Mouse (Mus musculus): ENCODE measurements around the gene Nphp4. TPM values are rescaled to one million over a fixed set of nuclear protein-coding genes. Genes with fewer than 3 reads are reported as not detected.

Nphp4 gene
- polyA plus RNA-seq, 2 experiments, result 2.2 to 4.6 TPM

- no peak overlapping the region for H3K4me2 ChIP-seq (replicated peaks; ENCODE audit: low read depth, low read length, severe bottlenecking)
- no peaks in the 10 kb centered on the region for H3K4me1 ChIP-seq (ENCODE audit: control insufficient read depth, insufficient read depth, low read length)
- no peak overlapping the region for H3K27ac ChIP-seq (replicated peaks; ENCODE audit: low read depth, low read length)
- no peak for ATAC-seq (ENCODE audit: low FRiP score, low read depth)
- H3K4me3 ChIP-seq (replicated peaks; ENCODE audit: low read length), result no peak overlapping the region
- H3K36me3 ChIP-seq (ENCODE audit: control insufficient read depth, insufficient read depth, low read length), result no peaks in the 10 kb centered on the region
- no peak for DNase-seq (ENCODE audit: low spot score)
- 50% methylated on average over 15 of the region's 15 CpGs for WGBS
- H3K9me3 ChIP-seq (ENCODE audit: control insufficient read depth, low read length), result no peaks in the 10 kb centered on the region
- no peaks in the 10 kb centered on the region for H3K27me3 ChIP-seq (ENCODE audit: control insufficient read depth, insufficient read depth, low read length)
- no peak overlapping the region for H3K9ac ChIP-seq (ENCODE audit: low read depth, low read length, severe bottlenecking)
- TF ChIP-seq POLR2A (IDR thresholded peaks at IDR 0.05; ENCODE audit: borderline replicate concordance, extremely low read depth, insufficient read depth, insufficient read length), result no peak
Measured at GRCm38 (mm10) chr4:152491250-152491899, 14.9 kb downstream of the Nphp4 start.

- Histone ChIP-seq H3K4me3 (replicated peaks; ENCODE audit: low read length) (no peak overlapping the region), H3K4me2 (replicated peaks; ENCODE audit: low read depth, low read length, severe bottlenecking) (no peak overlapping the region), H3K9me3 (ENCODE audit: control insufficient read depth, low read length) (no peaks in the 10 kb centered on the region), H3K4me1 (ENCODE audit: control insufficient read depth, insufficient read depth, low read length) (no peaks in the 10 kb centered on the region), H3K9ac (ENCODE audit: low read depth, low read length, severe bottlenecking) (no peak overlapping the region), H3K36me3 (ENCODE audit: control insufficient read depth, insufficient read depth, low read length) (peaks cover 7% of the 10 kb centered on the region; the same call in 1 of the 2 replicates), H3K27ac (replicated peaks; ENCODE audit: low read depth, low read length) (no peak overlapping the region), H3K27me3 (ENCODE audit: control insufficient read depth, insufficient read depth, low read length) (no peaks in the 10 kb centered on the region)
- ATAC-seq (ENCODE audit: low FRiP score, low read depth), result no peak
- no peak for DNase-seq (ENCODE audit: low spot score)
- TF ChIP-seq POLR2A (IDR thresholded peaks at IDR 0.05; ENCODE audit: borderline replicate concordance, extremely low read depth, insufficient read depth, insufficient read length), result no peak
- WGBS, result 30% methylated on average over 20 of the region's 20 CpGs
Measured at GRCm38 (mm10) chr4:152494360-152494879, 17.9 kb downstream of the Nphp4 start.

- TF ChIP-seq POLR2A (IDR thresholded peaks at IDR 0.05; ENCODE audit: borderline replicate concordance, extremely low read depth, insufficient read depth, insufficient read length), result no peak
- peak; percentile 31 for ATAC-seq (ENCODE audit: low FRiP score, low read depth)
Measured at GRCm38 (mm10) chr4:152512221-152512925, 35.9 kb downstream of the Nphp4 start.

GRCm38 (mm10) chr4:152514884-152515283 is 38.4 kb downstream of the Nphp4 start:
- Histone ChIP-seq H3K4me3 (replicated peaks; ENCODE audit: low read length) (no peak overlapping the region), H3K27ac (replicated peaks; ENCODE audit: low read depth, low read length) (no peak overlapping the region), H3K4me1 (ENCODE audit: control insufficient read depth, insufficient read depth, low read length) (peaks cover 5% of the 10 kb centered on the region; the same call in 1 of the 2 replicates), H3K4me2 (replicated peaks; ENCODE audit: low read depth, low read length, severe bottlenecking) (no peak overlapping the region), H3K27me3 (ENCODE audit: control insufficient read depth, insufficient read depth, low read length) (no peaks in the 10 kb centered on the region), H3K36me3 (ENCODE audit: control insufficient read depth, insufficient read depth, low read length) (no peaks in the 10 kb centered on the region), H3K9me3 (ENCODE audit: control insufficient read depth, low read length) (no peaks in the 10 kb centered on the region), H3K9ac (ENCODE audit: low read depth, low read length, severe bottlenecking) (no peak overlapping the region)
- TF ChIP-seq POLR2A (IDR thresholded peaks at IDR 0.05; ENCODE audit: borderline replicate concordance, extremely low read depth, insufficient read depth, insufficient read length), result no peak
- 74% methylated on average over 7 of the region's 7 CpGs for WGBS
- no peak for DNase-seq (ENCODE audit: low spot score)
- no peak for ATAC-seq (ENCODE audit: low FRiP score, low read depth)

More at GRCm38 (mm10) chr4:152512221-152512925, 35.9 kb downstream of the Nphp4 start:
- WGBS, result 32% methylated on average over 18 of the region's 18 CpGs
- no peak for DNase-seq (ENCODE audit: low spot score)
- H3K9ac ChIP-seq (ENCODE audit: low read depth, low read length, severe bottlenecking), result no peak overlapping the region
- no peaks in the 10 kb centered on the region for H3K27me3 ChIP-seq (ENCODE audit: control insufficient read depth, insufficient read depth, low read length)
- H3K4me1 ChIP-seq (ENCODE audit: control insufficient read depth, insufficient read depth, low read length), result peaks cover 5% of the 10 kb centered on the region; the same call in 1 of the 2 replicates
- no peaks in the 10 kb centered on the region for H3K36me3 ChIP-seq (ENCODE audit: control insufficient read depth, insufficient read depth, low read length)
- no peak overlapping the region for H3K27ac ChIP-seq (replicated peaks; ENCODE audit: low read depth, low read length)
- no peak overlapping the region for H3K4me2 ChIP-seq (replicated peaks; ENCODE audit: low read depth, low read length, severe bottlenecking)
- no peaks in the 10 kb centered on the region for H3K9me3 ChIP-seq (ENCODE audit: control insufficient read depth, low read length)
- H3K4me3 ChIP-seq (replicated peaks; ENCODE audit: low read length), result no peak overlapping the region

GRCm38 (mm10) chr4:152519106-152519505 is 42.6 kb downstream of the Nphp4 start:
- Histone ChIP-seq H3K27ac (replicated peaks; ENCODE audit: low read depth, low read length) (no peak overlapping the region), H3K27me3 (ENCODE audit: control insufficient read depth, insufficient read depth, low read length) (no peaks in the 10 kb centered on the region), H3K4me3 (replicated peaks; ENCODE audit: low read length) (no peak overlapping the region), H3K9me3 (ENCODE audit: control insufficient read depth, low read length) (no peaks in the 10 kb centered on the region), H3K9ac (ENCODE audit: low read depth, low read length, severe bottlenecking) (no peak overlapping the region), H3K4me2 (replicated peaks; ENCODE audit: low read depth, low read length, severe bottlenecking) (no peak overlapping the region), H3K36me3 (ENCODE audit: control insufficient read depth, insufficient read depth, low read length) (no peaks in the 10 kb centered on the region), H3K4me1 (ENCODE audit: control insufficient read depth, insufficient read depth, low read length) (no peaks in the 10 kb centered on the region)
- no peak for TF ChIP-seq POLR2A (IDR thresholded peaks at IDR 0.05; ENCODE audit: borderline replicate concordance, extremely low read depth, insufficient read depth, insufficient read length)
- no peak for DNase-seq (ENCODE audit: low spot score)
- whole genome bisulfite sequencing, result 37% methylated on average over 10 of the region's 10 CpGs
- ATAC-seq (ENCODE audit: low FRiP score, low read depth), result no peak
